Mouse (Mus musculus) cerebellum, adult 18-20 months (tissue): Measurements from ENCODE around the gene Bcl11a.

Source experiments
- DNase-seq, 2 experiments: peaks; one replicate each; pipeline ENCODE4 v3.0.0; 2021

Gene Bcl11a

GRCm38 (mm10) chr11:24080541-24080940, 2.7 kb downstream of the Bcl11a start:
- peak in 1 of 2 experiments; percentile 6 for DNase-seq

GRCm38 (mm10) chr11:24081016-24081686, 3.3 kb downstream of the Bcl11a start:
- peak in 1 of 2 experiments; percentile 10 for DNase-seq

- DNase-seq, result peak in 1 of 2 experiments; percentile 7
Observed at GRCm38 (mm10) chr11:24081687-24082384, 4.0 kb downstream of the Bcl11a start.

GRCm38 (mm10) chr11:24082385-24083075, 4.7 kb downstream of the Bcl11a start:
- no peak for DNase-seq

GRCm38 (mm10) chr11:24083076-24083405, 5.2 kb downstream of the Bcl11a start:
- DNase-seq, result no peak

- DNase-seq, result no peak
Observed at GRCm38 (mm10) chr11:24083423-24083822, 5.6 kb downstream of the Bcl11a start.

GRCm38 (mm10) chr11:24084077-24084476, 6.2 kb downstream of the Bcl11a start:
- DNase-seq, result no peak

- no peak for DNase-seq
Observed at GRCm38 (mm10) chr11:24084590-24084989, 6.7 kb downstream of the Bcl11a start.

- DNase-seq, result no peak
Observed at GRCm38 (mm10) chr11:24085986-24086385, 8.1 kb downstream of the Bcl11a start.

GRCm38 (mm10) chr11:24087069-24087468, 9.2 kb downstream of the Bcl11a start:
- DNase-seq, result no peak

GRCm38 (mm10) chr11:24090443-24090842, 12.6 kb downstream of the Bcl11a start:
- DNase-seq, result no peak

GRCm38 (mm10) chr11:24091393-24092080, 13.7 kb downstream of the Bcl11a start:
- DNase-seq, result no peak

GRCm38 (mm10) chr11:24092618-24093017, 14.8 kb downstream of the Bcl11a start:
- DNase-seq, result no peak

GRCm38 (mm10) chr11:24094086-24094487, 16.2 kb downstream of the Bcl11a start:
- DNase-seq, result no peak

GRCm38 (mm10) chr11:24095236-24095635, 17.4 kb downstream of the Bcl11a start:
- no peak for DNase-seq

- DNase-seq, result no peak
Observed at GRCm38 (mm10) chr11:24095656-24096353, 17.9 kb downstream of the Bcl11a start.

- DNase-seq, result no peak
Observed at GRCm38 (mm10) chr11:24096483-24096882, 18.6 kb downstream of the Bcl11a start.

- no peak for DNase-seq
Observed at GRCm38 (mm10) chr11:24097026-24097425, 19.2 kb downstream of the Bcl11a start.

- no peak for DNase-seq
Observed at GRCm38 (mm10) chr11:24098069-24098468, 20.2 kb downstream of the Bcl11a start.

GRCm38 (mm10) chr11:24098662-24099061, 20.8 kb downstream of the Bcl11a start:
- no peak for DNase-seq

- no peak for DNase-seq
Observed at GRCm38 (mm10) chr11:24099215-24099614, 21.4 kb downstream of the Bcl11a start.

GRCm38 (mm10) chr11:24099886-24100293, 22.0 kb downstream of the Bcl11a start:
- no peak for DNase-seq
